Mouse (Mus musculus) gastrocnemius, postnatal 4 days (tissue): ENCODE data around the gene Dctpp1. TPM values are rescaled to one million over a fixed set of nuclear protein-coding genes. Genes with fewer than 3 reads are reported as not detected.
A peak's percentile ranks its signal among the peaks of the same experiment; 100 is the strongest.
"Not testable (repeated sequence)": the region's sequence is repeated elsewhere in the genome, so short reads cannot be mapped to it uniquely, and the experiment has no call there.

Source experiments
- DNase-seq, 2 experiments: peaks; one replicate each; pipeline ENCODE4 v3.0.0; 2021 to 2022; ENCODE audit warnings: low spot score in 2 of 2, mixed read lengths in 2 of 2
- total RNA-seq, 2 experiments: library from RNA; stranded (reverse); gene quantifications; 2 replicates each; pipeline ENCODE4 v1.2.3; 2021

The Dctpp1 gene
- total RNA-seq, 2 experiments from 2014 or later = 35.6 to 48.5 TPM

DNA sequence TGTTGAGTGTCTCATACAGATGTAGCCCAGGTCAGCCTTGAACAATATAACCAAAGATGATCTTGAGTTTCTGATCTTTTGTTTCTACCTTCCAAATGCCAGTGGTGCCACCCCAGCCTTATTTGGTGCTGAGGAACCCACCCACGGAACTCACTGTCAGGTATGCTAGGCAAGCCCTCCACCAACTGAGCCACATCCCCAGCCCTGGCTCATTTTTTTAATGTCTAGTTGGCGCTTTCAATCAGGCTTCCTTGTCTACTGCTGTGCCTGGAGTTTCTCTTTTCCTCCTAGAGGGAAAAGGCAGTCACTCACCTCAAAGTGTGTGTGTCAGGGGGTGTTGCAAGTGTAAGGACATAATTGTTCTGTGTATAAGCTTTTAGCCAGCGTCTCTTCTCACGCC is 10.6 kb upstream of the Dctpp1 start:
- DNase-seq = no peak

DNA sequence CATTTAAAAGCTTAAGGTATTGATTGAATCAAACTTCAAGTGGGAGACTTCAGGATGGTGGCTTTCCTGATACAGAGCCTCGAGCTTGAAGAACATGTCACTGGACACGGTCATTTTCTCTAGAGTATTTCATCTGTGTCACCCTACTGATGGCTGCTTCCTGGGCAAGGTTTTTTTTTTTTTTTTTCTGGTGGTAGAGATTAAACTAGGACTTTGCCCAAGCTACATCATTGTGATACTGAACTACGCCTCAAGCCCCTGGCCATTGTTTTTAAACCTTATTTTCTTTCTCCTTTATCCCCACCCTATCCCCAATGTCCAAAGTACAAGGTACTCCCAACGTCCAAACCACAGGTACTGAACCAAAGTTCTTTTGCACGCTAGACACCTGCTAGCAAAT is 10.2 kb upstream of the Dctpp1 start:
- DNase-seq = no peak

DNA sequence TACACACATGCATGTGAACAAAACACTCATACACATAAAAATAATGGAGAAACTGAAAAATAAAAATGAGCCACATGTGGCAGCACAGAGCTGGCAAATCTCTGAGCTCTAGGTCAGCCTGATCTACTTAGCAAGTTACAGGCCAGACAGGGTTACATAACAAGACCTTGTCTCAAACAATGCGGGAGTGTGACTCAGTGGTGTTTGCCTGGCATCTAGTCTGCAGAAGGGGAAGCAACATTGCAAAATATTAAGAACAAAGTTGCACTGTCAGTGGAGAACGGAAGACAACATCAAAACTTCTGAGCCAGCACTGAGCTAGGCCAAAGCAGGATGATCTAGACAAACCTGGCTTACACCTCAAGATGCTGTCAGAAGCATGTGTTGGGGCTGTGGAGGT is 9.7 kb upstream of the Dctpp1 start:
- no peak for DNase-seq

- no peak for DNase-seq
These were observed 3.0 kb upstream of the Dctpp1 start for GRCm38 (mm10) chr7:127263526-127263925.

DNA sequence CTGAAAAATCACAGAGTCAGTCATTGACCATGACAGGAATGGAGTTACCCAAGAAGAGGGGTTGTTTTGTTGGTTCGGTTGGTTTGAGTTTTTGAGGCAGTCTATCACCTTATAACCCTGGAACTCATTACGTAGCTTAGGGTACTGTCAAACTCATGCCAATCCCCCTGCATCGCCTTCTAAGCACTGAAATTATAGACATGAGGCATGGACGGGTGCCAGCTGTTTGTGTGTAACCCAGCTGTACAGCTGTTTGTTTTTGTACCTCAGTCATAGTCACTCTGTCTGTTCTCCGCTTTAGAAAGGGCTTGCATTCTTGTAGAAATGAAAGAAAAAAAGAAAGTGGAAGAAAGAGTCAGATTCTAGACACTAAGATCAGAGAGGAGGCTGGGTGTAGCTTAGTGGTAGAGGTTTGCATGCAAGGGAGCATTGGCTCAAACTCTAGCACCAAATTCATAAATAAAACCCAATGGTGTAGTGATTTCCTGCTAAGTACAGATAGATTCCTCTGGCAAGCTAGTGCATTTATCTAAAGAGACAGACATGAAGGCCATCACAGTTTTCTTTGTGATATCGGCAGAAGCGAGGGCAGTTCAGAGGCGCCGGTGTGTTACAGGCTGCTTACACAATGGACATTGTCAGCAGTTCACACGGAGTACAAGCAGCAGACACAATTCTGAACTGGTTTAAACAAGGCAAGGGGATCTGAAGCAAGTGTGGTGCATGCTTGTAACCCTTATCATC is 1.9 kb upstream of the Dctpp1 start:
- DNase-seq = no peak

DNA sequence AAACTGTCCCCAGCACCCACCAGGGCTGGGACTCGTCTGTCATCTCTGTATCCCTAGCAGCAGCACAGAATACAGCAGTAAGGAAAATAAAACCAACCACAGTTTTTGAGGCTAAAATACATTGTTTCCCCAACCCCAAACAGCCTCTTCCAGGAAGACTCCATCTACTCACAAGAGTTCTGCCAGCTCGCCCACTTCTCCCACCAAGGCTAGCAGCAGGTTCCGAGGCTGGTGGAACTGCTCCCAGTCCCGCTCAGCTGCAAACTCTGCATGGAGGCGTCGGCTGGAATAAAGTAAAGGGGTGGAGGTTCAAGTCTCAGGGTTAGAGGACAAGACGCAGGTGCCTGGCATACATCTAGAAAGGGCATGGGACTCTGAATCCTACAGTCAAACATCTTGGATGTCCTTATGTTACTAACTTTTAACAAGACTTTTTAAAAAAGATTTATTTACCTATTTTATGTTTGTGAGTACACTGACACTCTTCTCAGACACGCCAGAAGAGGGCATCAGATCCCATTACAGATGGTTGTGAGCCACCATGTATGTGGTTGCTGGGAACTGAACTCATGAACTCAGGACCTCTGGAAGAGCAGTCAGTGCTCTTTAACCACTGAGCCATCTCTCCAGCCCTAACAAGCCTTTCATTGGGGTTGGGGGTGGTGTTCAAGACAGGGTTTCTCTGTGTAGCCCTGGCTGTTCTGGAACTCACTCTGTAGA is 1.2 kb downstream of the Dctpp1 start:
- DNase-seq = no peak

- no peak for DNase-seq
These were observed 4.0 kb downstream of the Dctpp1 start for GRCm38 (mm10) chr7:127256518-127256917.

- DNase-seq = no peak
These were observed 4.5 kb downstream of the Dctpp1 start for GRCm38 (mm10) chr7:127255965-127256364.

GRCm38 (mm10) chr7:127255008-127255407 is 5.5 kb downstream of the Dctpp1 start:
- no peak for DNase-seq

DNA sequence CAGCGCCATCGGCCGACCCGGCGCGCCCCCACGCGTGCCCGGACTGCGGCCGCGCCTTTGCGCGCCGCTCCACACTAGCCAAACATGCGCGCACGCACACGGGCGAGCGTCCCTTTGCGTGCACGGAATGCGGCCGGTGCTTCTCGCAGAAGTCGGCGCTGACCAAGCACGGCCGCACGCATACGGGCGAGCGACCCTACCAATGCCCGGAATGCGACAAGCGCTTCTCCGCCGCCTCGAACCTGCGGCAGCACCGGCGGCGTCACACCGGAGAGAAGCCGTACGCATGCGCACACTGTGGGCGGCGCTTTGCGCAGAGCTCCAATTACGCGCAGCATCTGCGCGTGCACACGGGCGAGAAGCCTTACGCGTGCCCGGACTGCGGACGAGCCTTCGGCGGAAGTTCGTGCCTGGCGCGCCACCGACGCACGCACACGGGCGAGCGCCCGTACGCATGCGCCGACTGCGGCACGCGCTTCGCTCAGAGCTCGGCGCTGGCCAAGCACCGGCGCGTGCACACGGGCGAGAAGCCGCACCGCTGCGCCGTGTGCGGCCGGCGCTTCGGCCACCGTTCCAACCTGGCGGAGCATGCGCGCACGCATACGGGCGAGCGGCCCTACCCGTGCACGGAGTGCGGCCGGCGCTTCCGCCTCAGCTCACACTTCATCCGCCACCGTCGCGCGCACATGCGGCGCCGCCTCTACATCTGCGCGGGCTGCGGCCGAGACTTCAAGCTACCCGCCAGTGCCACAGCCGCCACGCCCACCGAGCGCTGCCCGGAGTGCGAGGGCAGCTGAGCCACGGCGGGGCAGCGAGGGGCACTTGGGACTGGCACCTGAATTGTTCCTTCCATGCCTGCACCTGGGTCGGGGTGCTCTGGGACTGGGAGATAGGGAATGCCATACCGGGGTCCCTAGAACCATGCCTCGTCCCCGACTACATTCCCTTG is 6.4 kb downstream of the Dctpp1 start:
- peak; percentile 89 to 96 for DNase-seq

- DNase-seq = no peak
These were observed 7.2 kb downstream of the Dctpp1 start for GRCm38 (mm10) chr7:127253341-127253740.

GRCm38 (mm10) chr7:127252414-127252813 is 8.1 kb downstream of the Dctpp1 start:
- DNase-seq = no peak

DNA sequence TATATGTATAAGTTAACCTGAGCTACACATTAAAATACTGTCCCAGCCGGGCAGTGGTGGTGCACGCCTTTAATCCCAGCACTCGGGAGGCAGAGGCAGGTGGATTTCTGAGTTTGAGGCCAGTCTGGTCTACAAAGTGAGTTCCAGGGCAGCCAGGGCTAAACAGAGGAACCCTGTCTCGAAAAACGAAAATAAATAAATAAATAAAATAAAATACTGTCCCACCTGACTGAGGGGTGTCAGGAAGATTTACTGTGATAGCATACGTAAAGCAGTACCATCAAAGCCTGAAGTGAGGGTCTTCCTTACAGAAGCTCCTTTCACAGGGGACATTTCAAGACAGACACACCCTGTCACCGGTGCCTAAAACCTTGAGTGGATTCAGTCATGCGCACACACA is 10.0 kb downstream of the Dctpp1 start:
- DNase-seq = not testable (repeated sequence)

- peak; percentile 59 to 71 for DNase-seq
These were observed 15.6 kb downstream of the Dctpp1 start for GRCm38 (mm10) chr7:127244658-127245510.

- peak; percentile 97 to 98 for DNase-seq
These were observed 16.4 kb downstream of the Dctpp1 start, which contains the start of gene Zfp771 for GRCm38 (mm10) chr7:127243870-127244657. Gene Zfp771 (plus strand): TSS chr7:127244274.

DNA sequence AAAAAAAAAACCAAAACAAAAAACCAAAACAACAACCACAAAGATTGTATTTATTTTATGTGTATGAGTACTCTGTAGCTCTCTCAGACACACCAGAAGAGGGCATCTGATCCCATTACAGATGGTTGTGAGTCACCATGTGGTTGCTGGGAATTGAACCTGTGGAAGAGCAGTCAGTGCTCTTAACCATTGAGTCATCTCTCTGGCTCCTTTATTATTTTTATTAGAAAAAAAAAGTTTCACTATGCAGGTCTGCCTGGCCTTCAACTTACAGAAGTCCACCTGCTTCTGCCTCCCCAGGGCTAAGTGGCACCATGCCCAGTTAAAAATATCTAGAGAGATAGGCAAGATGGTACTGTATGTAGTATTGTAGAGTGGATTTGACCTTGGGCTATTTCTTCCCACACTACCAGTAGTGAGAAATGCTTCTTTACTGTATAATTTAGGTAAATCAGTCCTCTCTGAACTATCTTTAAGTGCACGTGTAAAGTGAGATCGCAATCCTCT is 17.1 kb downstream of the Dctpp1 start:
- no peak for DNase-seq

- DNase-seq = no peak
These were observed 25.7 kb downstream of the Dctpp1 start for GRCm38 (mm10) chr7:127234777-127235176.

DNA sequence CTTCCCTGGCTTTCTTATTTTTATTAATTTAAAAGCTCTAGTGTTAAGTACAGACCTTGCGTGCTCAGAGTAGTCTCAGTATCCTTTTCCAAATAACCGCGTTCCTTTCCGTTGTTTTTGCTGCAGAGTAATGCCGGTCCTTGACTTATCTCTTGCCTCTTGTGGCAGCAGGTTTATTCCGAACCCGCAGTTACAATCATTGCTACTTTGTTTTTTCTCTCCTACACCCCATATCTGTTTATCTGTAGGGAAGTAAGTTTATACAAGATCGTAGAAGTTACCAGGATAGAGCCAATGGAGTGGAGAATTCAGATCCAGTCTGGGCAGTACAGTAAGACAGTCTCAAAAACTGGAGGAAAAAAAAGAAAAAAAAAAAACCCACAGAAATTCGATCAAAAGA is 26.7 kb downstream of the Dctpp1 start:
- no peak for DNase-seq

- DNase-seq = no peak
These were observed 27.1 kb downstream of the Dctpp1 start for GRCm38 (mm10) chr7:127233368-127233749.
